Mouse (Mus musculus): Measurements from ENCODE around the gene Nrxn3.

DNA sequence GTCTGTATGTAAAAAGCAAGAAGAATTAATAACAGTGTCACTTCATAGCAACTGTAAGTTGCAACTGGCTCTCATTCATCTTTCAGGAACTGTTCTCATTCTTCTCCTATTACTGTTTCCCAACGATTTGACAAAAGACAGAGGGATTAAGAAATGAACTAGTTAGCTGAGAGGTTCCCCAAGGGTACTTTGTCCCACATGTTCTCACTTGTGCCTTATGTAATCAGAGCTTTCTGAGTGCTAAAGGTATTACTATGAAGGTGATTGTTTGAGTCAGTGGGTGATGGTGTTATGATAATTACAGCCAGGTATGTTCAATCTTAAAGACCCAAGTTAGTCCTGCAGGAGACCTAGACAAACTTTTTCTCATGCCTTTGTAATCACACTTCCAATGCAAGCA, 918.8 kb downstream of the Nrxn3 start:
- no peak for TF ChIP-seq CTCF (IDR thresholded peaks at IDR 0.05; ENCODE audit: extremely low read depth, insufficient read length, insufficient replicate concordance, low read depth, low read length)
- no peak for TF ChIP-seq POLR2A (IDR thresholded peaks at IDR 0.05; ENCODE audit: low read depth, low read length)
